7 mouse cellular contexts compared by ENCODE assay signal in the genomic region with DNA sequence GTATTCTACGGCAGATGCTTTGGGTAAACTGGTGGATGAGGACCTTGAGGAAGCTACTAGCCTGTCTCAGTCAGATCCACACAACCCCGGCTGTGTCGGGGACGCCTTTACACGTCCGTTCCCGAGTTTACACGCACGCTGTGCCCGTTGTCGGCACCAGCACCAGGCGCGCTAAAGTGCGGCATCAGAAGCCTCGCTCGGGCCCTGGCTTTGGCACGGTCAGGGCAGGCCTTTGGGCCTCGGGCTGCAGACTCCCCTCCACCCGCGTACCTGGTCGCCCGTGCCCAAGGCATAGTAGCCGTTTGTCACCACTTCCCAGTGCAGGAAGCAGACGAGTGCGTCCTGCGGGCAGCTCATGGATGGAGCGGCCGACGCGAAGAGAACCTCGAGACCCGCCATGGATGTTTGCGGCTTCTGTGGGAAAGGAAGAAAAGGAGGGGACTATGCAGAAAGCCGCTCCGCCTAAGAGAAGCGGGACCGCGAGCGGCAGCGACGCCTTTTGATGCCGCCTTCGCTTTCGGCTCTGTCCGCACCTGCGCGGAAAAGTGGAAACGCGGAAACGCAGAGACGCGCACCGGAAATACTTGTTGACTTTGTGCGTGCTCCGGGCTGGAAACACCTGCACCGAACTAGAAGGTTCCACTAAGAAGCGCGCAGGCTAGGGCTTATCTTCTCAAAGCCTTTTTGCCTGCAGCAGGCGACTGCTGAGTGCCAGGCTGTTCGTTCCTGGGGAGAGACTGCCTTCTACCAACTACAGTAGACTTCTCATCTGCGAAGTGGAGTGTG. TPM values are rescaled to one million over a fixed set of nuclear protein-coding genes. Genes with fewer than 3 reads are reported as not detected.
DNase-seq lines count a peak whose midpoint lies in the region; ATAC-seq lines count a peak whose summit lies in the region.

No protein-coding gene starts in this region.

- peak overlapping the region; percentile 89 for H3K9ac ChIP-seq in intestine, embryonic 16.5 days (ENCODE audit: low read depth, low read length)
- H3K9ac ChIP-seq in midbrain, embryonic 11.5 days (ENCODE audit: low read length), result peak overlapping the region; percentile 91

- H3K9me3 ChIP-seq in intestine, embryonic 16.5 days (ENCODE audit: control insufficient read depth, low read length), result no peaks in the 10 kb centered on the region
- H3K9me3 ChIP-seq in midbrain, embryonic 11.5 days (ENCODE audit: control insufficient read depth, low read length), result no peaks in the 10 kb centered on the region

- H3K4me2 ChIP-seq in intestine, embryonic 16.5 days (ENCODE audit: low read depth, low read length), result peak overlapping the region; percentile 56
- H3K4me2 ChIP-seq in midbrain, embryonic 11.5 days, result peak overlapping the region; percentile 85

- peak overlapping the region; percentile 55; the same call in 1 of the 2 replicates for H3K27ac ChIP-seq in intestine, embryonic 16.5 days (ENCODE audit: low read length)
- no peak overlapping the region for H3K27ac ChIP-seq in midbrain, embryonic 11.5 days (ENCODE audit: low read depth, low read length)

- H3K27me3 ChIP-seq in intestine, embryonic 16.5 days (replicated peaks; ENCODE audit: control insufficient read depth, insufficient read depth, low read length), result 0 out of 2 replicates have a peak, but pooled peaks cover 2% of the 10 kb centered on the region
- no peaks in the 10 kb centered on the region for H3K27me3 ChIP-seq in midbrain, embryonic 11.5 days (ENCODE audit: control insufficient read depth, insufficient read depth, low read length)

- H3K4me1 ChIP-seq in intestine, embryonic 16.5 days (ENCODE audit: control insufficient read depth, insufficient read depth, low read length), result peaks cover 8% of the 10 kb centered on the region
- peaks cover 12% of the 10 kb centered on the region for H3K4me1 ChIP-seq in midbrain, embryonic 11.5 days (ENCODE audit: control insufficient read depth, insufficient read depth, low read length)

- intact Hi-C loops in gastrocnemius, postnatal 36 days (cut with DNase I), result no loop called here
- intact Hi-C loops in left cerebral cortex, postnatal 36 days (cut with DNase I), result loop anchor here (5.0 kb wide), 1 partner anchor 249 kb away; the partner anchor contains the start of gene Nsfl1c

- DNase-seq in adrenal gland, adult 2 months, result peak; percentile 89
- DNase-seq in embryo, embryonic 11.5 days (ENCODE audit: low read depth, low spot score), result peak; percentile 75
- peak; percentile 84 for DNase-seq in gastrocnemius, postnatal 36 days
- peak; percentile 90 to 92 for DNase-seq in left cerebral cortex, postnatal 36 days (ENCODE audit: low spot score in 2 of 2)
- peak; percentile 99 for DNase-seq in midbrain, embryonic 11.5 days (ENCODE audit: low spot score, missing footprints)
- peak; percentile 77 for DNase-seq in skeletal muscle tissue, adult 2 months (ENCODE audit: low read depth, low spot score)

- no peaks in the 10 kb centered on the region for H3K36me3 ChIP-seq in intestine, embryonic 16.5 days (ENCODE audit: control insufficient read depth, insufficient read depth, low read length)
- no peaks in the 10 kb centered on the region for H3K36me3 ChIP-seq in midbrain, embryonic 11.5 days (ENCODE audit: control insufficient read depth, insufficient read depth, low read length)

- H3K4me3 ChIP-seq in intestine, embryonic 16.5 days (ENCODE audit: low read length), result peak overlapping the region; percentile 88
- peak overlapping the region; percentile 88 for H3K4me3 ChIP-seq in midbrain, embryonic 11.5 days (ENCODE audit: low read depth, low read length)

- WGBS in intestine, embryonic 16.5 days, result under 1% methylated on average over 61 of the region's 61 CpGs
- under 1% methylated on average over 61 of the region's 61 CpGs for WGBS in midbrain, embryonic 11.5 days

- peak; percentile 92 for ATAC-seq in intestine, embryonic 16.5 days
- ATAC-seq in midbrain, embryonic 11.5 days (ENCODE audit: low FRiP score), result peak; percentile 90

RNA-seq across cellular contexts. Expression of gene Psmf1, which starts 3.1 kb away (rescaled TPM):
- total RNA-seq in adrenal gland, adult 2 months (2021), result 10 to 100 TPM; 35.8 to 39.7 TPM
- polyA plus RNA-seq in adrenal gland, adult 2 months (2012; rRNA removed), result 38.3 and 47.1 TPM in 2 replicates
- total RNA-seq in gastrocnemius, postnatal 36 days (2021), result 10 to 100 TPM; 17.0 to 19.9 TPM
- polyA plus RNA-seq in intestine, embryonic 16.5 days (2015; fragmentation: Nextera tagmentation; extraction: Ambion mirVana), result 41.4 and 43.5 TPM in 2 replicates
- total RNA-seq in left cerebral cortex, postnatal 36 days (2021), result 10 to 100 TPM; 40.3 to 46.7 TPM
- 44.9 and 46.0 TPM in 2 replicates for polyA plus RNA-seq in midbrain, embryonic 11.5 days (2014; fragmentation: Nextera tagmentation; extraction: Ambion mirVana)

RNA-seq across cellular contexts. Expression of gene Tmem74b, which starts 39.1 kb away (rescaled TPM):
- 1 to 10 TPM in 1 of 2 experiments, under 1 TPM in 1; 0.35 to 1.1 TPM for total RNA-seq in adrenal gland, adult 2 months (2021)
- 1.2 and 1.8 TPM in 2 replicates for polyA plus RNA-seq in adrenal gland, adult 2 months (2012; rRNA removed)
- total RNA-seq in gastrocnemius, postnatal 36 days (2021), result 1 to 10 TPM in 1 of 2 experiments, under 1 TPM in 1; 0.42 to 1.3 TPM
- polyA plus RNA-seq in intestine, embryonic 16.5 days (2015; fragmentation: Nextera tagmentation; extraction: Ambion mirVana), result 1.7 and 1.9 TPM in 2 replicates
- 10 to 100 TPM; 10.1 to 11.6 TPM for total RNA-seq in left cerebral cortex, postnatal 36 days (2021)
- 3.8 and 5.4 TPM in 2 replicates for polyA plus RNA-seq in midbrain, embryonic 11.5 days (2014; fragmentation: Nextera tagmentation; extraction: Ambion mirVana)

Comparison
In these comparisons a context has a peak if more than half of its experiments do, and no peak if none do; other contexts are left out.
1. RNA of gene Tmem74b, which starts 39.1 kb away (total RNA-seq): 10.1 to 11.6 TPM in left cerebral cortex, postnatal 36 days; 0.42 to 1.3 TPM in gastrocnemius, postnatal 36 days and 0.35 to 1.1 TPM in adrenal gland, adult 2 months; every median in the first group is over 4 times any median in the second.
2. Peak in every context shown above with its lines, with median percentiles within 50 percentile points of each other: DNase-seq.